9 mouse cellular contexts compared by ENCODE assay signal in genomic region chr1:34462766-34463165, GRCm38 (mm10). TPM values are rescaled to one million over a fixed set of nuclear protein-coding genes. Genes with fewer than 3 reads are reported as not detected.
DNase-seq lines count a peak whose midpoint lies in the region; ATAC-seq and TF ChIP-seq lines count a peak whose summit lies in the region.
"Had no signal": no experiment of that assay in that cellular context is flagged by ENCODE, and none has a peak within 500 bp of the region (broad histone marks: within the 10 kb centered on the region; RNA-seq: fewer than 3 reads in every experiment).

No protein-coding gene starts in this region.

- no peak overlapping the region for H3K27ac ChIP-seq in midbrain, embryonic 14.5 days (replicated peaks; ENCODE audit: low read depth, low read length)
- H3K27ac ChIP-seq in midbrain, embryonic 13.5 days: no peak overlapping the region
- H3K27ac ChIP-seq in cortical plate, adult 2 months (ENCODE audit: insufficient read depth, low read length): no peak overlapping the region
- H3K27ac ChIP-seq in liver, embryonic 13.5 days: no peak overlapping the region

- no peak overlapping the region for H3K9ac ChIP-seq in midbrain, embryonic 14.5 days (replicated peaks; ENCODE audit: low read length)
- H3K9ac ChIP-seq in midbrain, embryonic 13.5 days (replicated peaks): no peak overlapping the region
- H3K9ac ChIP-seq in liver, embryonic 13.5 days: no peak overlapping the region

- no peak for TF ChIP-seq POLR2A in cortical plate, adult 2 months (IDR thresholded peaks at IDR 0.05; ENCODE audit: extremely low read depth, insufficient read depth, low read length)

- TF ChIP-seq CTCF in cortical plate, adult 2 months (IDR thresholded peaks at IDR 0.05; ENCODE audit: extremely low read depth, insufficient read depth, low read length): peak; percentile 75

- H3K36me3 ChIP-seq in midbrain, embryonic 14.5 days (ENCODE audit: control insufficient read depth, insufficient read depth, low read length): no peaks in the 10 kb centered on the region
- H3K36me3 ChIP-seq in midbrain, embryonic 13.5 days: no peaks in the 10 kb centered on the region
- no peaks in the 10 kb centered on the region for H3K36me3 ChIP-seq in liver, embryonic 13.5 days

- 20% methylated on average over 7 of the region's 7 CpGs for WGBS in midbrain, embryonic 14.5 days
- WGBS in midbrain, embryonic 13.5 days: 20% methylated on average over 7 of the region's 7 CpGs
- 20% methylated on average over 7 of the region's 7 CpGs for WGBS in liver, embryonic 13.5 days (ENCODE audit: insufficient replicate concordance)

- H3K4me2 ChIP-seq in midbrain, embryonic 14.5 days (ENCODE audit: low read length): no peak overlapping the region
- no peak overlapping the region for H3K4me2 ChIP-seq in midbrain, embryonic 13.5 days (replicated peaks)
- H3K4me2 ChIP-seq in liver, embryonic 13.5 days: no peak overlapping the region

- no peaks in the 10 kb centered on the region for H3K9me3 ChIP-seq in midbrain, embryonic 14.5 days (ENCODE audit: control insufficient read depth, low read length)
- no peaks in the 10 kb centered on the region for H3K9me3 ChIP-seq in midbrain, embryonic 13.5 days
- H3K9me3 ChIP-seq in liver, embryonic 13.5 days (replicated peaks): no peaks in the 10 kb centered on the region

- peaks cover 21% of the 10 kb centered on the region for H3K27me3 ChIP-seq in midbrain, embryonic 14.5 days (ENCODE audit: control insufficient read depth, insufficient read depth, low read length)
- peaks cover 37% of the 10 kb centered on the region for H3K27me3 ChIP-seq in midbrain, embryonic 13.5 days
- peaks cover 17% of the 10 kb centered on the region for H3K27me3 ChIP-seq in liver, embryonic 13.5 days

- ATAC-seq in midbrain, embryonic 14.5 days (ENCODE audit: low FRiP score, low TSS enrichment): no peak
- no peak for ATAC-seq in midbrain, embryonic 13.5 days
- ATAC-seq in activated CD4-positive, CD25-positive, alpha-beta regulatory T cell, adult 4 months: peak; percentile 48
- ATAC-seq in liver, embryonic 13.5 days (ENCODE audit: low read depth): peak; percentile 22; the same call in 1 of the 2 replicates

- H3K4me1 ChIP-seq in midbrain, embryonic 14.5 days (ENCODE audit: control insufficient read depth, insufficient read depth, low read length): peaks cover 3% of the 10 kb centered on the region; the same call in 1 of the 2 replicates
- peaks cover 10% of the 10 kb centered on the region for H3K4me1 ChIP-seq in midbrain, embryonic 13.5 days (replicated peaks)
- H3K4me1 ChIP-seq in cortical plate, adult 2 months (ENCODE audit: control insufficient read depth, insufficient read depth, low read length): peaks cover 2% of the 10 kb centered on the region; the same call in 1 of the 2 replicates
- H3K4me1 ChIP-seq in liver, embryonic 13.5 days (replicated peaks): peaks cover 25% of the 10 kb centered on the region

- DNase-seq in midbrain, embryonic 14.5 days: peak; percentile 71
- DNase-seq in heart, postnatal 36 days: peak; percentile 60 to 69
- peak; percentile 61 for DNase-seq in liver, embryonic 13.5 days
- DNase-seq in retina, adult 2 months (ENCODE audit: low read depth, low spot score): peak; percentile 43
- DNase-seq in thymus, postnatal 4 days: peak; percentile 92

- intact Hi-C loops in heart, postnatal 36 days (cut with DNase I): loop anchor here (5.0 kb wide), 1 partner anchor 140 kb away; no protein-coding TSS in a partner anchor

- no peak overlapping the region for H3K4me3 ChIP-seq in midbrain, embryonic 14.5 days (replicated peaks; ENCODE audit: low read depth, low read length)
- no peak overlapping the region for H3K4me3 ChIP-seq in midbrain, embryonic 13.5 days (replicated peaks)
- H3K4me3 ChIP-seq in cortical plate, adult 2 months (ENCODE audit: insufficient read depth, low read length): no peak overlapping the region
- H3K4me3 ChIP-seq in liver, embryonic 13.5 days (replicated peaks): no peak overlapping the region

RNA-seq across cellular contexts. Expression of gene Ptpn18, which starts 3.2 kb away (rescaled TPM):
- 3.0 and 4.0 TPM in 2 replicates for polyA plus RNA-seq in midbrain, embryonic 14.5 days (2014; fragmentation: Nextera tagmentation; extraction: Ambion mirVana)
- 6.0 and 6.2 TPM in 2 replicates for polyA plus RNA-seq in midbrain, embryonic 13.5 days (2015; fragmentation: Nextera tagmentation; extraction: Ambion mirVana)
- polyA plus RNA-seq in activated CD4-positive, CD25-positive, alpha-beta regulatory T cell, adult 4 months (2017; shearing (Covaris generic)): 100 to 1,000 TPM; 175 to 257 TPM
- 8.4 and 8.5 TPM in 2 replicates for polyA plus RNA-seq in cortical plate, adult 2 months (2012; rRNA removed)
- 1 to 10 TPM; 4.8 to 5.6 TPM for total RNA-seq in heart, postnatal 36 days (2021)
- polyA plus RNA-seq in liver, embryonic 13.5 days (2015; fragmentation: Nextera tagmentation; extraction: Ambion mirVana): 14.4 and 16.9 TPM in 2 replicates

RNA-seq across cellular contexts. Expression of gene Imp4, which starts 23.1 kb away (rescaled TPM):
- 52.3 and 61.1 TPM in 2 replicates for polyA plus RNA-seq in midbrain, embryonic 14.5 days (2014; fragmentation: Nextera tagmentation; extraction: Ambion mirVana)
- polyA plus RNA-seq in midbrain, embryonic 13.5 days (2015; fragmentation: Nextera tagmentation; extraction: Ambion mirVana): 62.6 and 63.1 TPM in 2 replicates
- 100 to 1,000 TPM; 105 to 131 TPM for polyA plus RNA-seq in activated CD4-positive, CD25-positive, alpha-beta regulatory T cell, adult 4 months (2017; shearing (Covaris generic))
- polyA plus RNA-seq in cortical plate, adult 2 months (2012; rRNA removed): 24.1 and 25.8 TPM in 2 replicates
- 10 to 100 TPM; 28.3 to 29.2 TPM for total RNA-seq in heart, postnatal 36 days (2021)
- 73.8 and 81.4 TPM in 2 replicates for polyA plus RNA-seq in liver, embryonic 13.5 days (2015; fragmentation: Nextera tagmentation; extraction: Ambion mirVana)

RNA-seq across cellular contexts. Expression of gene Ccdc115, which starts 23.3 kb away (rescaled TPM):
- polyA plus RNA-seq in midbrain, embryonic 14.5 days (2014; fragmentation: Nextera tagmentation; extraction: Ambion mirVana): 65.5 and 67.2 TPM in 2 replicates
- 73.2 and 77.3 TPM in 2 replicates for polyA plus RNA-seq in midbrain, embryonic 13.5 days (2015; fragmentation: Nextera tagmentation; extraction: Ambion mirVana)
- polyA plus RNA-seq in activated CD4-positive, CD25-positive, alpha-beta regulatory T cell, adult 4 months (2017; shearing (Covaris generic)): 10 to 100 TPM; 35.5 to 37.9 TPM
- polyA plus RNA-seq in cortical plate, adult 2 months (2012; rRNA removed): 29.5 and 30.3 TPM in 2 replicates
- total RNA-seq in heart, postnatal 36 days (2021): 10 to 100 TPM; 14.1 to 15.2 TPM
- polyA plus RNA-seq in liver, embryonic 13.5 days (2015; fragmentation: Nextera tagmentation; extraction: Ambion mirVana): 28.2 and 30.8 TPM in 2 replicates

RNA-seq across cellular contexts. Expression of gene Prss39, which starts 35.4 kb away (rescaled TPM):
- not detected in 2 replicates for polyA plus RNA-seq in midbrain, embryonic 14.5 days (2014; fragmentation: Nextera tagmentation; extraction: Ambion mirVana)
- not detected in 2 replicates for polyA plus RNA-seq in midbrain, embryonic 13.5 days (2015; fragmentation: Nextera tagmentation; extraction: Ambion mirVana)
- polyA plus RNA-seq in activated CD4-positive, CD25-positive, alpha-beta regulatory T cell, adult 4 months (2017; shearing (Covaris generic)): under 1 TPM in 1 of 2 experiments, not detected in 1; 0.44 TPM
- polyA plus RNA-seq in cortical plate, adult 2 months (2012; rRNA removed): not detected in 2 replicates
- total RNA-seq in heart, postnatal 36 days (2021): not detected
- polyA plus RNA-seq in liver, embryonic 13.5 days (2015; fragmentation: Nextera tagmentation; extraction: Ambion mirVana): not detected in 2 replicates
- polyA plus RNA-seq: stomach, embryonic 14.5 days had no signal

Comparison
In these comparisons a context has a peak if more than half of its experiments do, and no peak if none do; other contexts are left out.
1. ATAC-seq: peak in activated CD4-positive, CD25-positive, alpha-beta regulatory T cell, adult 4 months (single experiment) and liver, embryonic 13.5 days (single experiment); none in midbrain, embryonic 14.5 days (single experiment) and midbrain, embryonic 13.5 days (single experiment).
2. Peak in every context shown above with its lines, with median percentiles within 50 percentile points of each other: DNase-seq.